Mouse (Mus musculus): ENCODE data around the gene Adamts6.

Adamts6 gene

GRCm38 (mm10) chr13:104518312-104519005 is 230.8 kb downstream of the Adamts6 start:
- no peak for TF ChIP-seq GATA4 (IDR thresholded peaks at IDR 0.05; ENCODE audit: insufficient replicate concordance, low read length)

- TF ChIP-seq GATA4 (IDR thresholded peaks at IDR 0.05; ENCODE audit: insufficient replicate concordance, low read length) = no peak
These were observed 231.5 kb downstream of the Adamts6 start for GRCm38 (mm10) chr13:104519006-104519695.

DNA sequence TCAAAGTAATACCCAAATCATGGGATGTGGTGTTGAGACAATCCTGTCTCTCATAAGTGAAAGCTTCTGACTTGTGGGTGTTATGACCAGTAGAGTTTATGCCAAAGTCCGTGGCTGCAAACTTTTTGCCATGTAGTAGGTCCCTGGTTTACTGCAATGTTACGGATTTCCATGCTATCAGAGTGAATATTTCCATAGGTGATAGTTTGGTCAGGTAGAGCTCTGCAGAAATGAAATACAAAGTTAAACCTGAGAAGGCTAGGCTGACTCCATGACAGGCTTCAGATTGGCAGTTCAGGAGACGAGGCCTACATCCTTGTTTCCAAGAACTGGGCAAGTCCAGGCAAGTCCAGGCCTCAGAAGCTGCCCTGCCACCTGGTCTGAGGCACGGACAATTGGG is 232.3 kb downstream of the Adamts6 start:
- TF ChIP-seq GATA4 (IDR thresholded peaks at IDR 0.05; ENCODE audit: insufficient replicate concordance, low read length) = no peak

GRCm38 (mm10) chr13:104520461-104520860 is 232.8 kb downstream of the Adamts6 start:
- TF ChIP-seq GATA4 (IDR thresholded peaks at IDR 0.05; ENCODE audit: insufficient replicate concordance, low read length) = no peak

GRCm38 (mm10) chr13:104521532-104521931 is 233.9 kb downstream of the Adamts6 start:
- TF ChIP-seq GATA4 (IDR thresholded peaks at IDR 0.05; ENCODE audit: insufficient replicate concordance, low read length) = no peak

- no peak for TF ChIP-seq GATA4 (IDR thresholded peaks at IDR 0.05; ENCODE audit: insufficient replicate concordance, low read length)
These were observed 238.0 kb downstream of the Adamts6 start for GRCm38 (mm10) chr13:104525656-104526055.

GRCm38 (mm10) chr13:104529238-104529637 is 241.6 kb downstream of the Adamts6 start:
- no peak for TF ChIP-seq GATA4 (IDR thresholded peaks at IDR 0.05; ENCODE audit: insufficient replicate concordance, low read length)

DNA sequence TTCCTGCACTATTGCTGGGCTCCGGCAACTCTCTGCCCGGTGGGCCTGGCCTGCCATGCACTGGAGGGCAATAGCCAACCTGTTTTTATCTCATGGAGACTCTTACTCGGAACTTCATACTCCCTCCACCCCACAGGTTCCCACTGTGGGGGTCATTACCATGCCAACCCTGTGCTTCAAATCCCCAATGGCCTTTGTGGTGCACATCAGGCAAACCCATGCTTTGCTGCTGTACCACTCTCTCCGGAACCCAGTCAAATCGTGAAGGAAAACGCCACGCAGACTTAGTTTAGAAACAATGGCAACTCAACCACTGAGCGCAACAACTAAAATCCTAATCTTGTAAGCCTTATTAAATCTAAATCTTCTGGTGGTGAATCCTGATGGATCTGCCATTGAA is 244.2 kb downstream of the Adamts6 start:
- TF ChIP-seq GATA4 (IDR thresholded peaks at IDR 0.05; ENCODE audit: insufficient replicate concordance, low read length) = no peak

DNA sequence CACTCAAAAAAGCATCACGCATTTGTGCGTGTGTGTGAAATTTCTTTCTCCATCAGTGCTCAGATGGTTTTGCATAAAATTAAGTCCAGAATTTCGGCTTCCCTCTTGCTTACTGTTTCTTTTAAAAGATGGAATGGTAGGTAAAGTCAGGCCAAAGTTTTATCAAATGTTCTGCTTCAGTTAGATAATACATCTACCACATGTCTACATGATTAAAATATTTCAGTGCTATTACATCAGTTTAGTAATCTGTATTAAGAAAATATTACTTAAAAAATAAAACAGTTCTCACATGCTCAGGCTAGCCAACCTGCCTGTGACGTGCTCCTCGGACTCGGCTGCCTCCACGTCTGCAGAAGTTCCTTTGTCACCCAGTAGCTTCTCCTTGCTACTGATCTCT is 245.1 kb downstream of the Adamts6 start:
- no peak for TF ChIP-seq GATA4 (IDR thresholded peaks at IDR 0.05; ENCODE audit: insufficient replicate concordance, low read length)

GRCm38 (mm10) chr13:104533806-104534495 is 246.3 kb downstream of the Adamts6 start:
- no peak for TF ChIP-seq GATA4 (IDR thresholded peaks at IDR 0.05; ENCODE audit: insufficient replicate concordance, low read length)

GRCm38 (mm10) chr13:104540861-104541398 is 253.3 kb downstream of the Adamts6 start:
- no peak for TF ChIP-seq GATA4 (IDR thresholded peaks at IDR 0.05; ENCODE audit: insufficient replicate concordance, low read length)

GRCm38 (mm10) chr13:104542123-104542758 is 254.6 kb downstream of the Adamts6 start:
- no peak for TF ChIP-seq GATA4 (IDR thresholded peaks at IDR 0.05; ENCODE audit: insufficient replicate concordance, low read length)

GRCm38 (mm10) chr13:104542759-104543141 is 255.1 kb downstream of the Adamts6 start:
- no peak for TF ChIP-seq GATA4 (IDR thresholded peaks at IDR 0.05; ENCODE audit: insufficient replicate concordance, low read length)
